Mouse (Mus musculus) CH12.LX (cell line): ENCODE results near the gene Sipa1l2. TPM values are rescaled to one million over a fixed set of nuclear protein-coding genes. Genes with fewer than 3 reads are reported as not detected.

Source experiments
- DNase-seq: peaks from one replicate; pipeline ENCODE4 v3.0.0-alpha.2; 2013; ENCODE audit errors: extremely low read depth
- H3K27ac ChIP-seq: 2 replicates; pipeline ENCODE4 v1.5.1; 2012; ENCODE audit warnings: low read depth, mild to moderate bottlenecking, control low read depth, moderate library complexity; ENCODE audit not compliant: insufficient read depth
- H3K27me3 ChIP-seq: replicated peaks from 2 replicates; pipeline ENCODE3; 2012; ENCODE audit warnings: inconsistent platforms
- H3K36me3 ChIP-seq, 2 experiments: replicated peaks in 1 of 2; 2 replicates each; pipeline versions ENCODE3 to v1.6.1; 2012; ENCODE audit warnings: inconsistent platforms in 1 of 2, low read length in 1 of 2, mild to moderate bottlenecking in 1 of 2, mixed read lengths in 1 of 2, moderate library complexity in 1 of 2; ENCODE audit not compliant: control insufficient read depth in 1 of 2, insufficient read depth in 1 of 2
- H3K4me1 ChIP-seq, 2 experiments: 2 replicates each; pipeline ENCODE4 v1.6.1; 2012; ENCODE audit warnings: inconsistent platforms in 1 of 2, moderate library complexity in 1 of 2; ENCODE audit not compliant: insufficient read depth in 2 of 2, control insufficient read depth in 1 of 2
- H3K4me2 ChIP-seq: 2 replicates; pipeline ENCODE4 v1.6.1; 2012; ENCODE audit warnings: low read depth, mild to moderate bottlenecking, control low read depth; ENCODE audit not compliant: poor library complexity, insufficient read depth, severe bottlenecking
- H3K4me3 ChIP-seq, 3 experiments: fragments of 150-350 bp in 1 of 3; sonication (generic) in 1 of 3; replicated peaks in 1 of 3; 2 replicates each; pipeline versions ENCODE3 to v1.5.1; 2011 to 2012; ENCODE audit warnings: low read depth in 2 of 3, low read length in 2 of 3, mild to moderate bottlenecking in 2 of 3, moderate library complexity in 2 of 3, control low read depth in 1 of 3, improper control_type of control experiment in 1 of 3, inconsistent platforms in 1 of 3, mixed read lengths in 1 of 3; ENCODE audit not compliant: poor library complexity in 1 of 3
- H3K79me2 ChIP-seq: replicated peaks from 2 replicates; pipeline ENCODE4 v1.6.1; 2012; ENCODE audit warnings: mild to moderate bottlenecking, moderate library complexity; ENCODE audit not compliant: control insufficient read depth, poor library complexity, insufficient read depth, severe bottlenecking; ENCODE audit errors: extremely low read depth
- H3K9ac ChIP-seq: 2 replicates; pipeline ENCODE4 v1.6.1; 2012; ENCODE audit warnings: low read depth, mild to moderate bottlenecking, control low read depth, moderate library complexity; ENCODE audit not compliant: insufficient read depth
- H3K9me3 ChIP-seq: replicated peaks from 2 replicates; pipeline ENCODE3; 2012; ENCODE audit warnings: low read length, inconsistent platforms, mixed read lengths
- BHLHE40 ChIP-seq: IDR thresholded peaks from 2 replicates; pipeline ENCODE4 v1.6.1; 2011; ENCODE audit warnings: mild to moderate bottlenecking, low read depth, low read length, improper control_type of control experiment
- CHD1 ChIP-seq: IDR thresholded peaks from 2 replicates; pipeline ENCODE4 v1.6.1; 2012; ENCODE audit warnings: low read depth, low read length, improper control_type of control experiment, inconsistent platforms
- CHD2 ChIP-seq: IDR thresholded peaks from 2 replicates; pipeline ENCODE4 v1.6.1; 2011; ENCODE audit warnings: low read length, improper control_type of control experiment
- CTCF ChIP-seq, 2 experiments: IDR thresholded peaks in 1 of 2; conservative IDR thresholded peaks in 1 of 2; 2 replicates each; pipeline ENCODE4 v1.5.1; 2011 to 2012; ENCODE audit warnings: low read depth in 2 of 2, low read length in 2 of 2, improper control_type of control experiment in 1 of 2, inconsistent platforms in 1 of 2, mild to moderate bottlenecking in 1 of 2, moderate library complexity in 1 of 2
- E2F4 ChIP-seq: IDR thresholded peaks from 2 replicates; pipeline ENCODE4 v1.6.1; 2011; ENCODE audit warnings: low read depth, low read length, improper control_type of control experiment; ENCODE audit not compliant: insufficient replicate concordance
- ELF1 ChIP-seq: IDR thresholded peaks from 2 replicates; pipeline ENCODE4 v1.6.1; 2014; ENCODE audit warnings: low read depth, mild to moderate bottlenecking, inconsistent platforms, low read length, improper control_type of control experiment
- EP300 ChIP-seq: IDR thresholded peaks from 2 replicates; pipeline ENCODE4 v1.6.1; 2011; ENCODE audit warnings: low read length, improper control_type of control experiment
- ETS1 ChIP-seq: conservative IDR thresholded peaks from 2 replicates; pipeline ENCODE4 v1.6.1; 2012; ENCODE audit warnings: low read depth, mild to moderate bottlenecking, inconsistent platforms, low read length, improper control_type of control experiment, moderate library complexity
- GABPA ChIP-seq: IDR thresholded peaks from 2 replicates; pipeline ENCODE4 v1.6.1; 2012; ENCODE audit warnings: low read depth, low read length, improper control_type of control experiment, inconsistent platforms; ENCODE audit not compliant: insufficient replicate concordance
- HCFC1 ChIP-seq: IDR thresholded peaks from 2 replicates; pipeline ENCODE4 v1.6.1; 2012; ENCODE audit warnings: low read depth, mild to moderate bottlenecking, inconsistent platforms, low read length, improper control_type of control experiment
- IRF4 ChIP-seq: IDR thresholded peaks from 2 replicates; pipeline ENCODE4 v1.6.1; 2014; ENCODE audit warnings: low read depth, mild to moderate bottlenecking, inconsistent platforms, low read length, improper control_type of control experiment
- JUN ChIP-seq: IDR thresholded peaks from 2 replicates; pipeline ENCODE4 v1.6.1; 2011; ENCODE audit warnings: low read depth, mild to moderate bottlenecking, low read length, improper control_type of control experiment, moderate library complexity; ENCODE audit not compliant: insufficient read depth
- JUND ChIP-seq: conservative IDR thresholded peaks from 2 replicates; pipeline ENCODE4 v1.6.1; 2011; ENCODE audit warnings: low read depth, low read length, improper control_type of control experiment
- KAT2A ChIP-seq: IDR thresholded peaks from 2 replicates; pipeline ENCODE4 v1.6.1; 2012; ENCODE audit warnings: low read length, improper control_type of control experiment, inconsistent platforms; ENCODE audit not compliant: insufficient replicate concordance
- MAFK ChIP-seq: IDR thresholded peaks from 2 replicates; pipeline ENCODE4 v1.6.1; 2011; ENCODE audit warnings: low read length, improper control_type of control experiment; ENCODE audit not compliant: insufficient replicate concordance
- MAX ChIP-seq: IDR thresholded peaks from 2 replicates; pipeline ENCODE4 v1.6.1; 2011; ENCODE audit warnings: low read length, improper control_type of control experiment
- MEF2A ChIP-seq: IDR thresholded peaks from 2 replicates; pipeline ENCODE4 v1.6.1; 2014; ENCODE audit warnings: low read depth, mild to moderate bottlenecking, inconsistent platforms, low read length, improper control_type of control experiment, borderline replicate concordance
- MXI1 ChIP-seq: IDR thresholded peaks from 2 replicates; pipeline ENCODE4 v1.6.1; 2011; ENCODE audit warnings: mild to moderate bottlenecking, low read depth, low read length, improper control_type of control experiment
- NELFE ChIP-seq: IDR thresholded peaks from 2 replicates; pipeline ENCODE4 v1.6.1; 2011; ENCODE audit warnings: low read depth, low read length, improper control_type of control experiment
- NRF1 ChIP-seq: IDR thresholded peaks from 2 replicates; pipeline ENCODE4 v1.6.1; 2014; ENCODE audit warnings: low read depth, mild to moderate bottlenecking, inconsistent platforms, low read length, improper control_type of control experiment, moderate library complexity
- PAX5 ChIP-seq: IDR thresholded peaks from 2 replicates; pipeline ENCODE4 v1.6.1; 2012; ENCODE audit warnings: low read length, inconsistent platforms, mixed read lengths
- POLR2AphosphoS2 ChIP-seq: IDR thresholded peaks from 2 replicates; pipeline ENCODE4 v1.6.1; 2011; ENCODE audit warnings: low read depth, low read length, improper control_type of control experiment
- RAD21 ChIP-seq: IDR thresholded peaks from 2 replicates; pipeline ENCODE4 v1.6.1; 2011; ENCODE audit warnings: low read depth, mild to moderate bottlenecking, low read length, improper control_type of control experiment, moderate library complexity
- SIN3A ChIP-seq: IDR thresholded peaks from 2 replicates; pipeline ENCODE4 v1.6.1; 2012; ENCODE audit warnings: low read length, improper control_type of control experiment, inconsistent platforms
- TBP ChIP-seq: conservative IDR thresholded peaks from 2 replicates; pipeline ENCODE4 v1.6.1; 2011; ENCODE audit warnings: low read depth, low read length, improper control_type of control experiment
- TCF12 ChIP-seq: IDR thresholded peaks from 2 replicates; pipeline ENCODE4 v1.6.1; 2014; ENCODE audit warnings: low read depth, mild to moderate bottlenecking, inconsistent platforms, low read length, improper control_type of control experiment
- UBTF ChIP-seq: IDR thresholded peaks from 2 replicates; pipeline ENCODE4 v1.6.1; 2012; ENCODE audit warnings: low read depth, mild to moderate bottlenecking, inconsistent platforms, low read length, improper control_type of control experiment, moderate library complexity
- USF1 ChIP-seq: IDR thresholded peaks from 2 replicates; pipeline ENCODE4 v1.6.1; 2014; ENCODE audit warnings: low read depth, mild to moderate bottlenecking, inconsistent platforms, low read length, improper control_type of control experiment
- USF2 ChIP-seq: conservative IDR thresholded peaks from 2 replicates; pipeline ENCODE4 v1.6.1; 2011; ENCODE audit warnings: low read depth, low read length, improper control_type of control experiment
- ZKSCAN1 ChIP-seq: IDR thresholded peaks from 2 replicates; pipeline ENCODE4 v1.6.1; 2012; ENCODE audit warnings: low read depth, inconsistent platforms, low read length, improper control_type of control experiment, borderline replicate concordance
- dilution Hi-C: fragments of 300-500 bp; cut with MboI; formaldehyde crosslinking; loops from 2 replicates; pipeline ENCODE4 v1.14.3; 2020; ENCODE audit warnings: low sequenced_read_pairs; ENCODE audit not compliant: extremely low pct_unique_long_range_greater_than_20kb, extremely low pct_ligation_motif_present
- in situ Hi-C: fragments of 300-500 bp; cut with MboI; formaldehyde crosslinking; loops from 3 replicates; pipeline ENCODE4 v1.14.3; 2019; ENCODE audit warnings: low sequenced_read_pairs, low pct_ligation_motif_present, low pct_unique_long_range_greater_than_20kb, mixed read lengths
- polyA plus RNA-seq: library from polyadenylated mRNA; unstranded; fragments of >175 nt; gene quantifications from 2 replicates; pipeline ENCODE4 v1.2.1, GENCODE M21; 2012; ENCODE audit warnings: low read depth; ENCODE audit not compliant: insufficient read length
- total RNA-seq, 2 experiments: library from RNA; depleted of rRNA; stranded (reverse); fragments of 300-350 nt in 1 of 2; fragments of >200 nt in 1 of 2; gene quantifications; 2 replicates each; pipeline ENCODE4 v1.2.3; 2012 to 2014

Gene Sipa1l2
- total and polyA plus RNA-seq, 3 experiments = 2.0 to 5.6 (median 2.7) TPM

GRCm38 (mm10) chr8:125613552-125613951, 43.9 kb upstream of the Sipa1l2 start:
- no peaks in the 10 kb centered on the region for H3K79me2 ChIP-seq
- dilution Hi-C loops = no loop called here
- no peak for DNase-seq
- peaks cover 5 to 18% of the 10 kb centered on the region in 2 experiments; a peak in 3 of 4 replicates for H3K4me1 ChIP-seq
- TF ChIP-seq MEF2A (no peak), MAX (peak; percentile 42; the same call in 1 of the 2 replicates), ZKSCAN1 (no peak), KAT2A (no peak), E2F4 (no peak), CHD2 (no peak), POLR2AphosphoS2 (no peak), ELF1 (no peak), SIN3A (no peak), BHLHE40 (no peak), USF2 (peak; percentile 62), CTCF (conservative IDR thresholded peaks at IDR 0.05 in 1 of 2, IDR thresholded peaks at IDR 0.05 in 1 of 2; ENCODE audit: low read depth in 2 of 2, low read length in 2 of 2) (peak in 1 of 2 experiments; percentile 30; a peak in 1 of 4 replicates), RAD21 (peak; percentile 29), USF1 (peak; percentile 54), HCFC1 (no peak), GABPA (no peak), EP300 (no peak), JUND (no peak)
- TF ChIP-seq, all 38 proteins: peak for 5
- Histone ChIP-seq H3K9me3 (peaks cover 7% of the 10 kb centered on the region), H3K4me3 (no peak overlapping the region), H3K4me2 (no peak overlapping the region), H3K27me3 (no peaks in the 10 kb centered on the region), H3K36me3 (no peaks in the 10 kb centered on the region), H3K27ac (no peak overlapping the region), H3K9ac (no peak overlapping the region)
- in situ Hi-C loops = no loop called here

- Histone ChIP-seq H3K4me3 (no peak overlapping the region), H3K79me2 (no peaks in the 10 kb centered on the region), H3K9me3 (peaks cover 5% of the 10 kb centered on the region), H3K4me2 (no peak overlapping the region), H3K9ac (no peak overlapping the region), H3K27me3 (no peaks in the 10 kb centered on the region), H3K27ac (no peak overlapping the region), H3K4me1 (peaks cover 3 to 6% of the 10 kb centered on the region in 2 experiments; a peak in 3 of 4 replicates), H3K36me3 (no peaks in the 10 kb centered on the region)
- dilution Hi-C loops (no loop called here), in situ Hi-C loops (no loop called here)
- TF ChIP-seq USF1 = no peak
- TF ChIP-seq MAFK = no peak
- TF ChIP-seq JUN = no peak
- no peak for TF ChIP-seq JUND
- no peak for TF ChIP-seq POLR2AphosphoS2
- TF ChIP-seq CHD2 = no peak
- no peak for TF ChIP-seq TBP
- no peak for TF ChIP-seq ETS1
- TF ChIP-seq RAD21 = no peak
- TF ChIP-seq NELFE = no peak
- no peak for TF ChIP-seq HCFC1
- no peak for TF ChIP-seq TCF12
- TF ChIP-seq CHD1 = no peak
- no peak for TF ChIP-seq PAX5
- no peak for TF ChIP-seq NRF1
- no peak for TF ChIP-seq UBTF
- no peak for TF ChIP-seq MXI1
- no peak for TF ChIP-seq IRF4
- no peak for TF ChIP-seq E2F4
- no peak for TF ChIP-seq BHLHE40
- DNase-seq = no peak
These were observed 42.4 kb upstream of the Sipa1l2 start for GRCm38 (mm10) chr8:125611799-125612560.
